Mouse (Mus musculus) liver, adult 2 months (tissue): ENCODE data around the gene Gjc1. TPM values are rescaled to one million over a fixed set of nuclear protein-coding genes. Genes with fewer than 3 reads are reported as not detected.

Source experiments
- DNase-seq: peaks from one replicate; pipeline ENCODE4 v3.0.0-alpha.2; 2011; ENCODE audit warnings: low read depth, low spot score; ENCODE audit errors: extremely low read depth
- H3K27ac ChIP-seq: fragments of 200-500 bp; replicated peaks from 2 replicates; pipeline ENCODE4 v1.5.1; 2012; ENCODE audit warnings: low read depth, mild to moderate bottlenecking, control low read depth, inconsistent platforms, low read length; ENCODE audit not compliant: insufficient read depth
- H3K27me3 ChIP-seq: fragments of 200-500 bp; 2 replicates; pipeline ENCODE4 v1.6.1; 2012; ENCODE audit warnings: mild to moderate bottlenecking, moderate library complexity, low read length, inconsistent platforms; ENCODE audit not compliant: control insufficient read depth, insufficient read depth
- H3K36me3 ChIP-seq: fragments of 200-500 bp; 2 replicates; pipeline ENCODE4 v1.6.1; 2012; ENCODE audit warnings: low read length, inconsistent platforms; ENCODE audit not compliant: control insufficient read depth, insufficient read depth
- H3K4me1 ChIP-seq: fragments of 200-500 bp; 2 replicates; pipeline ENCODE4 v1.6.1; 2011; ENCODE audit warnings: low read length; ENCODE audit not compliant: control insufficient read depth, insufficient read depth
- H3K4me3 ChIP-seq: fragments of 200-500 bp; 2 replicates; pipeline ENCODE4 v1.5.1; 2011; ENCODE audit warnings: low read depth, mild to moderate bottlenecking, control low read depth, low read length, moderate library complexity; ENCODE audit not compliant: insufficient read depth
- H3K79me2 ChIP-seq: fragments of 200-500 bp; 2 replicates; pipeline ENCODE4 v1.6.1; 2012; ENCODE audit warnings: inconsistent platforms, mild to moderate bottlenecking, low read length, moderate library complexity; ENCODE audit not compliant: control insufficient read depth, insufficient read depth
- H3K9ac ChIP-seq: fragments of 200-500 bp; 2 replicates; pipeline ENCODE4 v1.6.1; 2012; ENCODE audit warnings: low read depth, mild to moderate bottlenecking, control low read depth, inconsistent platforms, low read length
- CTCF ChIP-seq: fragments of 200-500 bp; IDR thresholded peaks from 2 replicates; pipeline ENCODE4 v1.5.1; 2011; ENCODE audit warnings: low read depth, low read length, control low read depth
- POLR2A ChIP-seq: fragments of 200-500 bp; IDR thresholded peaks from 2 replicates; pipeline ENCODE4 v1.6.1; 2011; ENCODE audit warnings: low read length, control low read depth; ENCODE audit not compliant: insufficient read depth; ENCODE audit errors: extremely low read depth
- WGBS: fragments of 180-500 bp; shearing (Covaris S2); methylation state at CpG from one replicate; pipeline ENCODE4 v1.1.7; 2018; 5-methylcytosine and 5-hydroxymethylcytosine counted together
- polyA plus RNA-seq: library from polyadenylated mRNA; depleted of rRNA; stranded (reverse); fragments of >200 nt; gene quantifications from 2 replicates; pipeline ENCODE4 v1.2.3, GENCODE M21; 2012; rRNA removed
- total RNA-seq: library from RNA; depleted of rRNA; stranded (reverse); fragments of >200 nt; gene quantifications from 2 replicates; pipeline ENCODE4 v1.2.3, GENCODE M21; 2014; rRNA removed

The Gjc1 gene
- total and polyA plus RNA-seq, 2 experiments: 0.26 to 0.46 TPM

GRCm38 (mm10) chr11:102753591-102754324 lies 65.7 kb downstream of the Gjc1 start:
- H3K27me3 ChIP-seq: no peaks in the 10 kb centered on the region
- no peaks in the 10 kb centered on the region for H3K36me3 ChIP-seq
- no peak overlapping the region for H3K4me3 ChIP-seq
- peak overlapping the region; percentile 75 for H3K27ac ChIP-seq
- DNase-seq: no peak
- TF ChIP-seq POLR2A (no peak), CTCF (no peak)
- peaks cover 30% of the 10 kb centered on the region for H3K4me1 ChIP-seq
- WGBS: 65% methylated on average over 17 of the region's 18 CpGs
- H3K9ac ChIP-seq: peak overlapping the region; percentile 8
- H3K79me2 ChIP-seq: no peaks in the 10 kb centered on the region

- no peaks in the 10 kb centered on the region for H3K79me2 ChIP-seq
- no peak overlapping the region for H3K27ac ChIP-seq
- H3K4me1 ChIP-seq: peaks cover 34% of the 10 kb centered on the region
- TF ChIP-seq POLR2A: no peak
- no peak for TF ChIP-seq CTCF
- DNase-seq: peak; percentile 61
- H3K9ac ChIP-seq: no peak overlapping the region
- 57% methylated on average over 13 of the region's 13 CpGs for WGBS
- H3K36me3 ChIP-seq: no peaks in the 10 kb centered on the region
- H3K27me3 ChIP-seq: no peaks in the 10 kb centered on the region
- H3K4me3 ChIP-seq: no peak overlapping the region
Measured at GRCm38 (mm10) chr11:102752896-102753590, 66.5 kb downstream of the Gjc1 start.

GRCm38 (mm10) chr11:102749712-102750111 lies 69.8 kb downstream of the Gjc1 start:
- DNase-seq: peak; percentile 95
- no peak overlapping the region for H3K4me3 ChIP-seq
- H3K9ac ChIP-seq: no peak overlapping the region
- no peaks in the 10 kb centered on the region for H3K27me3 ChIP-seq
- no peak for TF ChIP-seq POLR2A
- TF ChIP-seq CTCF: no peak
- H3K36me3 ChIP-seq: no peaks in the 10 kb centered on the region
- peaks cover 33% of the 10 kb centered on the region for H3K4me1 ChIP-seq
- 64% methylated on average over 2 of the region's 2 CpGs for WGBS
- no peaks in the 10 kb centered on the region for H3K79me2 ChIP-seq
- H3K27ac ChIP-seq: peak overlapping the region; percentile 81

Other genes with a start within 250 kb of the Gjc1 start
- gene Gm11627, start 240.2 kb downstream of the Gjc1 start, total RNA-seq: not detected in 2 replicates
- not detected in 2 replicates for gene Gm11627, start 240.2 kb downstream of the Gjc1 start, polyA plus RNA-seq
- 0.07 and 0.09 TPM in 2 replicates for gene Fzd2, start 215.3 kb downstream of the Gjc1 start, total RNA-seq
- 0.19 and 0.24 TPM in 2 replicates for gene Fzd2, start 215.3 kb downstream of the Gjc1 start, polyA plus RNA-seq
- not detected in 2 replicates for gene Meioc, start 156.0 kb downstream of the Gjc1 start, total RNA-seq
- not detected in 2 replicates for gene Meioc, start 156.0 kb downstream of the Gjc1 start, polyA plus RNA-seq
- 11.5 and 11.8 TPM in 2 replicates for gene Ccdc43, start 121.9 kb downstream of the Gjc1 start, total RNA-seq
- gene Ccdc43, start 121.9 kb downstream of the Gjc1 start, polyA plus RNA-seq: 5.7 and 6.2 TPM in 2 replicates
- 2.1 and 3.4 TPM in 2 replicates for gene Adam11, start 58.3 kb downstream of the Gjc1 start, total RNA-seq
- gene Adam11, start 58.3 kb downstream of the Gjc1 start, polyA plus RNA-seq: 4.3 and 8.7 TPM in 2 replicates
- gene Higd1b, start 16.1 kb upstream of the Gjc1 start, total RNA-seq: not detected in 2 replicates
- not detected in 2 replicates for gene Higd1b, start 16.1 kb upstream of the Gjc1 start, polyA plus RNA-seq
- 16.2 and 24.1 TPM in 2 replicates for gene Eftud2, start 61.3 kb upstream of the Gjc1 start, total RNA-seq
- gene Eftud2, start 61.3 kb upstream of the Gjc1 start, polyA plus RNA-seq: 41.5 and 53.3 TPM in 2 replicates
- 0.09 TPM in 1 of 2 replicates, not detected in the other for gene Ccdc103, start 61.5 kb upstream of the Gjc1 start, total RNA-seq
- 0.06 TPM in 1 of 2 replicates, not detected in the other for gene Ccdc103, start 61.5 kb upstream of the Gjc1 start, polyA plus RNA-seq
- gene Fam187a, start 65.5 kb upstream of the Gjc1 start, total RNA-seq: 0.07 TPM in 1 of 2 replicates, not detected in the other
- not detected in 2 replicates for gene Fam187a, start 65.5 kb upstream of the Gjc1 start, polyA plus RNA-seq
- 0.18 and 0.20 TPM in 2 replicates for gene Gfap, start 81.2 kb upstream of the Gjc1 start, total RNA-seq
- gene Gfap, start 81.2 kb upstream of the Gjc1 start, polyA plus RNA-seq: 0.29 and 0.35 TPM in 2 replicates
- gene Kif18b, start 105.4 kb upstream of the Gjc1 start, total RNA-seq: 0.09 and 0.27 TPM in 2 replicates
- gene Kif18b, start 105.4 kb upstream of the Gjc1 start, polyA plus RNA-seq: 0.05 and 0.12 TPM in 2 replicates
- 0.27 TPM in 1 of 2 replicates, not detected in the other for gene C1ql1, start 127.0 kb upstream of the Gjc1 start, total RNA-seq
- gene C1ql1, start 127.0 kb upstream of the Gjc1 start, polyA plus RNA-seq: not detected in 2 replicates
- gene Nmt1, start 208.5 kb upstream of the Gjc1 start, total RNA-seq: 16.8 and 23.9 TPM in 2 replicates
- gene Nmt1, start 208.5 kb upstream of the Gjc1 start, polyA plus RNA-seq: 34.1 and 34.3 TPM in 2 replicates
- gene Dcakd, start 208.6 kb upstream of the Gjc1 start, total RNA-seq: 23.9 and 30.9 TPM in 2 replicates
- 45.8 and 46.3 TPM in 2 replicates for gene Dcakd, start 208.6 kb upstream of the Gjc1 start, polyA plus RNA-seq